Mouse (Mus musculus) frontal cortex, postnatal 14 days (tissue): ENCODE results near the gene Mcrip1.
"Not testable (repeated sequence)": the region's sequence is repeated elsewhere in the genome, so short reads cannot be mapped to it uniquely, and the experiment has no call there.

ENCODE experiments used
- DNase-seq, 2 experiments: peaks; one replicate each; pipeline ENCODE4 v3.0.0; 2022; ENCODE audit warnings: low spot score in 2 of 2

The Mcrip1 gene

DNA sequence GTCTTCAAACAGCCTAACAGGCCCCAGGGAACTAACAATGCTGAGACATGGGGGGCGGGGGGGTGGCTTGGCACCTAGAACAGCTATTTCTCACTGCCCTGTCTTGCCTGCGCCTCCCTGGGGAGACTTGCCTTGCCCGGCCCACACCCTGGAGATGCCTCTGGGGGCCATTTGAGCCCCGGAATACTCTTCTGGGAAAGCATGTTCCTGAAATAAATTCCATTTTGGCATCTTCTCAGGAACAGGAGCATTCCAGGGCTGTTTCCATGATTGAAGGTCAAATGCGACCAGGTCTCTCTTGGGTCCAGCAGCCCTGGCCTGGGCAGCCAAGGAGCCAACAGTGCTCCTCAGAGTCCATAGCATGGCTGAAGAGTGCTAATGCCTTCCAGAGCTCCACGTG, 7.2 kb downstream of the Mcrip1 start:
- DNase-seq, result no peak

DNA sequence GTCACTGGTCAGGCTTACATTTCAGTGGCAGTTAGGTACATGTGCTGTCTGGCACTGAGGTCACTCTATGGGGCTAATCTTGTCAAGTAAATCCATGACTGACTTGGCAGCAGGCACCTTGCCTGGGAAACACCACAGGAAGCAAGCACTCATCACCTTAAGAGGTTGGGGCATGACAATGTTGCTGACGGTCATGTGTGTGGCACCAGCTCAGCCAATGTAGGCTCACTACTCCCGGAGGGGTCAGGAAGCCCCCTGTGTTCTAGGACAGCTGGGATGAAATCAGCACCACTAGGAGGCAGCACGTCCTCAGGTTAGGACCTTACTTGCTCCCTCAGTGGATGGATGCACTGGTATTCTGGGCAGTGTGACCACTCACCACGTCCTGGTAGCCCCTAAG, 7.6 kb downstream of the Mcrip1 start:
- no peak for DNase-seq

DNA sequence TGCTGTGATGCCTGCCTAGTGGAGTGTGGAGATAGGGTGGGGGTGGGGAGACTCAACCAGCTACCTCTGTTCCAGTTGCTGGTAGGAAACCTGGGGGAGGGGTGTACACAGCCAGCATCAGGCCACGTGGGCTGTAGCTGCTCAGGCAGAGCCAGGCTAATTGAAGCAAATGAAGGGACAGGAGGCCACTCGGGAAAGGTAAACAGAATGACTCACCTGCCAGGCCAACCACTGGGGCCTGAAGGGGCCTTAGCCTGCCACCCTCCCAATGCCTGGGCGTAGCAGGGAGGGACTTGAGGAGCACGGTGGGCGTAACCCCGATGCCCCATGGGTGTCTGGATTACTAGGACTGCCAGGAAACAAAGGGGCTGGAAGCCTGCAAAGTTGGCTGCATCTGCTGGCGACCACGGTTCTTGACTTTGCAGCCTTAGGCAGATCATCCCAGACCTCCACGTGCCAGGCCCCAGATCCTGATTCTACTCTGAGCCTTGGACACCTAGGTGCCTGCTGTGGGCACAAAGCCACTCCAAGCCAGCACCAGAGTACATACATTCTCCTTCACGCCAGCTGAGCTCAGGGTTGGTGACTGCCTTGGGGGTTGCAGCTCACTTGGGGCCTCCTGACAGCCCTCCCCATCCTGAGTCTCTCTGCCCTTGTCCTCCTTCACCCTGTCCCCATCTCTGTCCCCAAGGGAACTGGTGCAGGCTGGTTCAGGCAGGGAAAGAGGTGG, 10.1 kb downstream of the Mcrip1 start:
- DNase-seq, result no peak

DNA sequence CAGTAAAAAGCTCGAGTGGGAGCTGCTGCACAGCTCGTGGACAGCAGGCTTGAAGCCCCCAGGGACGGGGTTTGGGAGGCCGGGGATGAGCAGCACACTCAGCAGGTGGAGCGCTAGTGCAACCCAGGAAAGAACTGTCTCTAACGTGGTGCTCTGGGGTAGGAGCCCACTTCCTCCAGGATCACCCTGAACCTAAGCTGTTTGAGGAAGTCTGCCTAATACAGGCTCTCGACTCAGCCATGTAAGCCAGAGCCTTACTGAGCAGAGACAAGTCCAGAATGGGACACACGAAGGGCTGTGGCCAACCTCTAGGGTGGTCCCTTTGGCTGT, 10.6 kb downstream of the Mcrip1 start:
- DNase-seq, result no peak

DNA sequence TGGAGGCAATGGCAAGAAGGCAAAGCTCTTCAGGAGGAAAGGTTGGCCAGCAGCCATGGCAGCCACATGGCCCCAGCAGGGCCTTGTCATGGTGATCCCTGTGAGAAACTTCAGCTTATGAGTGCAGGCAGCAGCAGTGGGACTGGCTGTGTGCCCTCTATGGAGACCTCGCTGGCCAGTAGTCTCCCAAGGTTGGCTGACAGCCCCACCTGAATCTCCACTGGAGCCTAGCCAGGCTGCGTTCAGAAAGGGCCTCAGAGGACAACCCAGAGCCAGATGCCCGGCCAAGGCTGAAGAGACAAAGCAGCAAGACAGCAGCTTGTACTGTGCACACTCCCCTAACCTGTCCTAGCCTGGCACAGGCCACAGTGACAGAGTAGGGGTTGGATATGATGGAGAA, 11.0 kb downstream of the Mcrip1 start:
- no peak for DNase-seq

DNA sequence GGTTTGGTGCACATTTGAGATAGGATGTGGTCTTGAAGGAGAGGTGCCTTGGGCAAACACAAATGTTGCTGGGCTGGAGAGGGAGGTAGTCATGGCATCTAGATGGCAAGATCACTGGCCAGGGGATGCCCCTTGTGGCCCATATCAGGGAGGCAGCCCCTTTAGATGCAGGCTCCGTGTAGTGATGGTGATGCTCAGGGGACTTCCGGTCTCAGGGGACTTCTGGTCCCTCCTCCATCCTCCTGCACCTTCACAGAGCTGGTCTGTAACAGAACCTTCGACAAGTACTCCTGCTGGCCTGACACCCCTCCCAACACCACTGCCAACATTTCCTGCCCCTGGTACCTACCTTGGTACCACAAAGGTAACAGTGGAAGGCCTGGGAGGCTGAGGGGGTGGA, 13.7 kb downstream of the Mcrip1 start:
- no peak for DNase-seq

DNA sequence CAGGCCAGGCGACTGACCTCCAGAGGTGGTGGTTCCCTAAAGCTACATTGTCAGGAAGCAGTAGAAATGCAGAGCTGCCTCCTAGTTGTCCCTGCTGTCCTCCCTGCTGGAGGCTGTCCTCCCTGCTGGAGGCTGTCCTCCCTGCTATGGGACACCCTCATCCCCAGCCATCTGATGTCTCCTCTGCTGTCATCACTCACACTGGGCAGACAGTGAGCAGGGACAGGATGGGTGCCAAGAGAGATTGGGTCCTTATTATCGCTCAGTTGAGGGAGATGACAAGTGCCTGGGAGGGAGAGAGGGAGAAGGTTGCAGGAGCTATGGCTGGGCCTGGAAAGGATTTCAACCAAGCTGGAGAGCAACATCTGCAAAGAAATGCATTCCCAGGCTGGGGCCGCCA, 14.4 kb downstream of the Mcrip1 start:
- DNase-seq, result no peak

DNA sequence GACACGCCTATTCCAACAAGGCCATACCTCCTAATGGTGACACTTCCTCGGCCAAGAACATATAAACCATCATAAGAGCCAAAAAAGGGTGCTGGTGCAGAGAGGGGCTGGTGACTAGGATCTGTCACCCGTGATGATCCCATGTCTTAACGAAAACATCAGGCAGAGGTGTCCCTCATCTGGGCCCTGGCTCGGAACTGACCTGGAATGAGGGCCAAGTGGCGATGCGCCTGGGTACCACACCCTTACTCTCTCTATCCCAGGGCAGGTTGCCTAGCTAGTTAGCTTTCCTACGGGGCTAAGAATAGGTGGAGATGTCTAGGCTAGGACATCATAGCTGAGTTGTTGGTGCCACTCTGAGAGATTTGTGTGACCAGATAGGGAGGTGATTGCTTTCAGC, 15.4 kb downstream of the Mcrip1 start:
- no peak for DNase-seq

DNA sequence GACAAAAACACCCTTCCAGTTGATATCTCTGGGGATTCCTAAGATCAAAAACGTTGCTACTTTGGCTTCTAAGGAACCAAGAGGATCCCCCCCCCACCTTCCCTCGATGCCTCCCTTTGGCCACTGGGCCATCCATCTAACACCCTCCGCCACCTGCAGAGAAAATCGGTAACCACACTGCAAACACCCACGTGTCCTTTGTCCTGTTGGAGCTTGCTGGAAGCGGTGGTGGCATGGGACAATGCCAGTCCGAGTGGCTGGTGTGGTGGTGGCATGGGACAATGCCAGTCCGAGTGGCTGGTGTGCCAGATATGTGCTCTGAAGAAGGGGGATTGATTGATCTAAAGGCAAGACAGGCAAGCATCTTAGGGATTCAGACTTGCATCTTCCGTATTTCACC, 17.9 kb downstream of the Mcrip1 start:
- no peak for DNase-seq

DNA sequence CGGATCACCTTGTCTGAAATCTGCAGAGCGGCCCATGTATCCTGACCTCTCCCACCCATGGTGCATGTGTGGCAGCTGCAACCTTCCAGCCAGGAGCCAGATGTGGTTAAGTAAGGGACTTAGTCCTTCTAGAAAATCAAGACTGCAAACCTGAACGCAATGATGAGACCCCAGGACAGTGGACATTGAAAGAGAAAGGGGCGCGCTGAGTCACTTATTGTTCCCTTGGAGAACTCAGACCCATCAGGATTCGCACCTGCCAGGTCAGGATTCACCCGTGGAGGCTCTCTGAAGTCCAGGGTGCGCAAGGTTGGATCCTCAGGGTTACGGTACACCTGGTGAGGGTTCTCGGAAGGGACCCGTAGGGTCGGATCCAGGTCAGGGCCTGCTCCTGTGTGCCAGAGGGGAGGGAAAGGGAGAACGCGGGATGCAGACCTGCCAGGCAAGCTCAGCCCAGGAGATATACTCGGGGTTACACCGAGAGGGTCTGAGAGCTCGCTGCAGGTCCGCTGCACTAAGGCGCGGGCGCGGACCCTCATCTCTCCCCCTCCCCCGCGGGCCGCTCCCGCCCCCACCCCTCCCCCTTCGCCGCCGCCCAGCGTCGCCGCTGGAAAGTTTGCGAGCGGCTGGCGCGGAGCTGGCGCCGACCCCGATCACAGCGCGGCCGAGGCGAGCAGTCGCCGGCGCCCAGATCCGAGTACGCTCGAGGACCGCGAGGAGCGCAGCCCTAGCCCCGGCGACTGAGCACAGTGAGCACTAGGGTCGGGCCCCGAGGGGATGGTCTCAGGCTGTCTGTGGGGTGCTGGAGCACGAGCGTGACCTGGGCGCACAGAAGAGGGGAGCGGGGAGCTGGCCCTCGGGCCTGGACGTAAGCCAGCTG, 19.2 kb downstream of the Mcrip1 start, which contains the start of gene Gcgr:
Gene Gcgr, plus strand, starts transcription at position 615 of the 880 bp plus-strand sequence.
- no peak for DNase-seq

DNA sequence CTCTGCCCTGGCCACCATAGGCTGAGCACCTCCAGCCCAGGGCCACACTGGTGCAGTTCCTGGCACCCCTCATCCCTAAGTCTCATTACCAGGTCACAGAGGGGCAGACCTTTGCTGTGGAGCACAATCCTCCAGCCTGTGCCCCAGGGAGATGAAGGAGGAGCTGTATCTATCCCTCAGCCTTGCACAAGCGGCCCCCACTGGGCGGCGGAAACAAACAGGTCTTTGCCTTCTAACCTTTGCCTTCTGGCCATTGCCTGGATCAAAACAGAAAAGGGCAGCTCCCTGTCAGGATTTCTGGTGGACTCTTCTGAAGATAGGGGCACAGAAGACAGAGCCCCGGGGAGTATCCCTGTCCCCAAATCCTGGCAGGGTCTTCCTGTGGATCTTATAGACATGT, 20.6 kb downstream of the Mcrip1 start:
- no peak for DNase-seq

DNA sequence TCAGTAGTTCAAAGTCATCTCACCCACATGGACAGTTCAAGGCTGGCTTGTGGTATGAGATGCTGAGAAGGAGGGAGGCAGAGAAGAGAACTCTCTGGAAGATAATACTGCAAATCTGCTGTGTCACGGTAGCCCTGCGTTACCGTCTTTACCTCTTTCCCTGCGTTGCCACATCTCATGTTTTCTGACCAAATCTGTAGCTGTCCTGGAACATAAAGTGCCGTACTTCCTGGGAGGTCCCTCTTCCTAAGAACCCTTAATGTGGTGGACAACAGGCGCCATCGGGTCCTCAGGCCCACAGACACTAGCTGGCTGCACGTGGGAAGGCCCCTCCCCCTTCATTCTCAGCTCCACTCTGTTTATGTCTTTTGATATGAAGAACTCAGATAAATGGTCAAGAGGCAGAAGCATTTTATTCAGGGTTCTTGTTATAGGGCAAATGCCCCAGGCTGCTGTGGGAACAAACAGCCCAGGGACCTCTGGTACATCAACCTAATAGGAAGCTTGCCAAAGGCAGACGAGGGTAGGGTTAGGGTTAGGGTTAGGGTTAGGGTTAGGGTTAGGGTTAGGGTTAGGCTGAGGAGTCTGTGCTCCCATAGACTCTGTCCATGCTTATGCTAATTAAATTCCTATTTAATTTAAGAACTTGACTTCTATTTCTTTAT, 21.7 kb downstream of the Mcrip1 start:
- DNase-seq, result no peak

DNA sequence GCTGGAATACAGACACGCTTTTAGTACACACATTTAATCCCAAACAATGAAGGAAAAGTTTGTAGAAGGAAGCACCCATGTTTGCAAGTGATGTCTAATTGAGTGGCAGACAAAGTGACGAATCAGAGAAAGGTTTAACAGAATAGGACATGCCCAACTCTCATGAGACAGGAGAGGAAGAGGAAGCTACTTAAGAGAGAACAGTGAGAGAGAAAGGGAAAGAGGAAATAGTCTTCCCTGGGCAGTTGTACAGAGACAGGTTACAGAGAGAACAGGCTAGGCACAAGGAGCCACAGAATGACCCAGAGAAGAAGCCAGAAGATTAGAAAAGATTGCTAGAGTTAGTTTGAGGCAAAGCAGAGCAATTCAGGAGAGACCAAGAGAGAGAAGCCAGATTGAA, 23.6 kb downstream of the Mcrip1 start:
- no peak for DNase-seq

DNA sequence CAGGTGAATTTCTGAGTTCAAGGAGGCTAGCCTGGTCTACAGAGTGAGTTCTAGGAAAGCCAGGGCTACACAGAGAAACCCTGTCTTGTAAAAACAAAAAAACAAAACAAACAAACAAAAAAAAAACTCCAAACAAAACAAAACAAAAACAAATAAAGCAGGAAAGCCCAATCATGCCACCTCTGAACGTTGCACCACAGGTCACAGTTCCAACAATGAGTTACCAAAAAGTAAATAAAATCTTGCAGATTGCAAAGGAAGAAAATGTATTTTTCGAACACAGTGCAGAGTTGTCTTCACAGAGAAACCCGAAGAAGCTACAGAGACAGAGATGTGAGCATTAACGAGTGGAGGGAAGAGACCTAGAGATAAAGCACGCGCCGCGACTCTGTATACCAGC, 26.9 kb downstream of the Mcrip1 start:
- DNase-seq, result no peak

DNA sequence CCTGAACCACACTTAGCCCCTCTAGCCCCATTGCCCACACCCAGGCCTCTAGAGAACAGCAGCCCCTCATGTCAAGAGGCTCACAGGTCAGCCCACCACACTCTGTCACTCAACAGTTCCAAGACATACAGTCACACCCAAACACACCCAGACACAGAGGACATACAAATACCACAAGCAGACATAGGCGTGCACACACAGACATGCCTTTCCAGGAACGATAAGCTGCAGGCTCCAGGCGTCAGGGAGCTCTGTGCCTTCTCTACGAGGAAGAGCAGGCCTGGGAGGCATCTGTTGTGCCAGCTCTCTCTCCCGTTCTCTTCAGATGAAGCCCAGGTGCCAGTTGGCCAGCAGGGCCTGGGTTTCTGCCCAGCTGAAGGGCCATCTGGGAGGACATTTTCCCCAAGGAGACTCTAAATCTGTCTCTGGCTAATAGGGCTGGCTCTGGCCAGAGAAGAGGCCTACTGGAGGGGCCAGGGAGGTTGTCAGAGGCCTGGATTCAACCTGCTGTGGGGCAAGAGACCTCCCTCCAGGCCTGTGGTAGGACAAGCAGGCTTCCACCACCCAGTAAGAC, 28.5 kb downstream of the Mcrip1 start:
- no peak for DNase-seq

DNA sequence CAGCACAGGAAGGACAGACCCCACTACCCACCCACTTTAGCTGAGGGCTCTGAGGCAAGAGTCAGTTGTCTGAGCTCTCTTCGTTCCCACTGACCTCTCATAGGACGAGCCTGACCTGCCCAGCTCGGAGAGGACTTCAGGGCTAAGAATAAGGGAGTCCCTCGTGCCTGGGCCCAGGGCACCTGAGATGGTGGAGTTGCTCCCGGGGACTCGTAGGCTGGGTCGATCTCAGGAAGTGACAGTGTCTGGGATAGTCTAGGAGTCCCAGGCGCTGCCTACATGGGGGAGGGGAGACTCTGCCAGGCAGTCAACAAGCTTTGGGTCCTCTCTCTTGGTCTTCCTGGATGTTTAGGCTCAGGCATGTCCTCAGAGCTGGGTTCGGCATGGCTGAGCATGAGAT, 29.0 kb downstream of the Mcrip1 start:
- DNase-seq, result no peak

DNA sequence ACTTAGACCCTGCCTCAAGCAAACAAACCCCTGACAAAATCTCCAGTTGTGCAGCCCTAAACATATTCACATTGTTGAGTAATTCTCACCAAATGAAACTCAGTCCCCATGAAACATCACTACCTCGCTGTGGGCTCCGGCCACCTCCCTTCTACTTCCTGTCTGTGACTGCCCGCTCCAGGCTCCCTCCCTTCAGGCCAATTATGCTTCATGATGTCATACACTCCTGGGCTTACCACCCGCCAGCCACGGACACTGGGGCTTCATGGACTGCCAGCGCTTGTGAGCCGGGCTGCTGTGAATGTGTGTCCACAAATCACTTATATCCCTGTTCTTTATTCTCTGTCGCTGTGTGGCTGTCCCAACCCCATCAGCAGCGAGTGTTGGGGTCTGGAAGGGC, 29.8 kb downstream of the Mcrip1 start:
- no peak for DNase-seq

DNA sequence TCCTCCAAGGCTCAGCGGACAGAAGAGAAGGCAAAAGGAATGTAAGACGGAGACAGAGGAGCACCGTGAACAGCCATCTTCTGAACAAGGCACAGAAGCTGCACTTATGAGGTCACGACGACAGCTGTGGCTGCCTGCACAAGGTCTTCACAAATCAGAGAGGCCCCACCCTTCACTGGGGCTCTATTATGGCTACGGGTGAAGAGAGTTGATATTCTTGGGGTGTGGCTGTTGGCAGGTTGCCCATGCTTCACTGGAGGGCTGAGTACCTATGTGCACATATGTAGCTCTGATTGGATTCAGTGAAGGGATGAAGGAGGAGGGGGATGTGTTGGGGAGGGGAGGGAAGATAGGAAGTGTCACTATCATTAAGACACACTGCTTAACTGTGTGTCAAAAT, 31.0 kb downstream of the Mcrip1 start:
- no peak for DNase-seq

DNA sequence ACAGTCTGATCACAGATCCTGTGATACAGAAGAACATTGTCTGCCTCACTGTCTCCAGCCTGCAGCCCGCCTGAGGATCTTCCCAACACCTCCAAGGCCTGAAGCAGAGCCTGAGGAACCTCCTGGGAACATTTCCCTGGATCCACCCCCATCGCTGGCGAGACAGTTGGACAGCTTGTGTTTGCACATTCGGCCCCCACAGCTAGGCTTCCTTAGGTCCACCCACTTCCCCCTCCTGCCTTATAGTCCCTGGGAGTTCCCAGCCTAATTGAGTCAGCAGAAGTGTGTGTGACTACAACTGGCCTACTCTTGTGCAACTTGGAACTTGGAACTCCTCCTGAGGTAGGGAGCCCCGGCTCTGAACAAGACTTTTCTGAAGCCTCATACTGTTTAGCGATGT, 31.5 kb downstream of the Mcrip1 start:
- peak; percentile 64 to 72 for DNase-seq

DNA sequence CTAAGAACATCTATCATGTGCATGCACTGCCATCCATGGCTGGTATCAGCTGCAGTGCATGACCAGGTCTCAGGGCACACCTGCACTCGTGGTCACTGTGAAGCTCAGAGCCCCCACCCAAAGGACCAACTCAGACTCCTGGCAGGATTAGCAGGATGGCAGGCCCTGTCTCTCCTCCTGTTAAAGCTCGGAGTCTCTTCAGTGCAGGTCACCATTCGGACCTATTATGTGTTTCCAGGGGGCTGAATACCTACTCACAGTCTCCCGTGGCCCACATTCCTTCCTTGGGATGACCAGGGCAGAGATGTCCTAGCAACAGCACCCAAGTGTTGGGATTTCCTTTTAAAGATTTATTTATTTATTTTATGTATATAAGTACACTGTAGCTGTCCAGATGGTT, 32.4 kb downstream of the Mcrip1 start:
- DNase-seq, result no peak

DNA sequence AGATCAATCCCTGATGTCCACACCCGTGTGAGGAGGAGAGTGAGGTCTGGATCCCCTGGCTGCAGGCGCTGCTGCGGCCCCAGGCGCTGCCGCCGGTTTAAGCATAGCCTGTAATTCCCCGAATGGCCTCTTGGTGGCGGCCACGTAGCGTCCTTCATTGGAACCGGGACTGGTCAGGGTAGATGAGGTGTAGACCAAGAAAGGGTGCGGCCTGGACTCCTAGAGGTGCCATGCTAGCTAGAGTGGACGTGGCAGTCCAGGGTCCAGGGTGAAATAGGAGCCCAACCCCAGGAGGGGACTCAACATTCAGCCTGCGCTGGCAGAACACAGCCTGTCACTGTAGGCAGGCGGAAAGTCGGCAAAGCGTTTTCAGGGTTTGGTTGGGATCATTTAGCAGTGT, 33.9 kb downstream of the Mcrip1 start:
- peak; percentile 62 to 88 for DNase-seq

DNA sequence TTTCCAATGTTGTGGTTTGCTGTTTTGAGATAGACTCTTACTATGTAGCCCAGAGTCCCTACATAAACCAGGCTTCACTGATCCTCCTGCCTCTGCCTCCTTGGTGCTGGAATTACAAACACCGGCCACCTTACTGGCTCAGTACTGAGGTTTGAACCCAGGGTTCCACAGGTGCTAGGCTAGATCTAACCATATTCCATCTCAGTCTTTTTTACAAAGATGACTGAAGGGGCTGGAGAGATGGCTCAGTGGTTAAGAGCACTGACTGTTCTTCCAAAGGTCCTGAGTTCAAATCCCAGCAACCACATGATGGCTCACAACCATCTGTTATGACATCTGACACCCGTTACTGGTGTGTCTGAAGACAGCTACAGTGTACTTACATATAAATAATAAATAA, 35.3 kb downstream of the Mcrip1 start:
- DNase-seq, result not testable (repeated sequence)
